Mouse (Mus musculus) spleen, postnatal 14 days (tissue): ENCODE results near the gene Sh3bp4.

Experiments used
- DNase-seq, 2 experiments: peaks; one replicate each; pipeline ENCODE4 v3.0.0; 2021 to 2022; ENCODE audit warnings: low spot score in 2 of 2

Gene Sh3bp4

GRCm38 (mm10) chr1:89071371-89072142, 1.3 kb downstream of the Sh3bp4 start:
- no peak for DNase-seq

GRCm38 (mm10) chr1:89072143-89072990, 2.2 kb downstream of the Sh3bp4 start:
- no peak for DNase-seq

GRCm38 (mm10) chr1:89073291-89073846, 3.2 kb downstream of the Sh3bp4 start:
- no peak for DNase-seq

- DNase-seq = no peak
These were observed 4.5 kb downstream of the Sh3bp4 start for GRCm38 (mm10) chr1:89074678-89075077.

GRCm38 (mm10) chr1:89075120-89075519, 4.9 kb downstream of the Sh3bp4 start:
- DNase-seq = no peak

GRCm38 (mm10) chr1:89076777-89077176, 6.6 kb downstream of the Sh3bp4 start:
- no peak for DNase-seq

GRCm38 (mm10) chr1:89078240-89078639, 8.0 kb downstream of the Sh3bp4 start:
- DNase-seq = no peak

- DNase-seq = no peak
These were observed 8.5 kb downstream of the Sh3bp4 start for GRCm38 (mm10) chr1:89078730-89079129.

- no peak for DNase-seq
These were observed 9.0 kb downstream of the Sh3bp4 start for GRCm38 (mm10) chr1:89079239-89079638.

GRCm38 (mm10) chr1:89080371-89080770, 10.2 kb downstream of the Sh3bp4 start:
- DNase-seq = no peak

GRCm38 (mm10) chr1:89080795-89081194, 10.6 kb downstream of the Sh3bp4 start:
- no peak for DNase-seq

- no peak for DNase-seq
These were observed 11.2 kb downstream of the Sh3bp4 start for GRCm38 (mm10) chr1:89081371-89081770.

GRCm38 (mm10) chr1:89082171-89082882, 12.1 kb downstream of the Sh3bp4 start:
- DNase-seq = no peak

GRCm38 (mm10) chr1:89086575-89087153, 16.4 kb downstream of the Sh3bp4 start:
- no peak for DNase-seq

- no peak for DNase-seq
These were observed 17.9 kb downstream of the Sh3bp4 start for GRCm38 (mm10) chr1:89088144-89088543.

GRCm38 (mm10) chr1:89088748-89089288, 18.6 kb downstream of the Sh3bp4 start:
- DNase-seq = no peak

- DNase-seq = no peak
These were observed 19.8 kb downstream of the Sh3bp4 start for GRCm38 (mm10) chr1:89089821-89090600.

GRCm38 (mm10) chr1:89090676-89091075, 20.5 kb downstream of the Sh3bp4 start:
- DNase-seq = no peak

GRCm38 (mm10) chr1:89092019-89092418, 21.8 kb downstream of the Sh3bp4 start:
- DNase-seq = no peak

- DNase-seq = no peak
These were observed 22.3 kb downstream of the Sh3bp4 start for GRCm38 (mm10) chr1:89092442-89092991.
